Mouse (Mus musculus) testis, postnatal 14 days (tissue): ENCODE measurements at regions not wholly inside any gene's neighbourhood (a gene's known extent, or its start where the extent isn't known, plus 50 kb on each side); places are given as distances from the start of the nearest gene placed in this dataset.
"Not testable (repeated sequence)": the region's sequence is repeated elsewhere in the genome, so short reads cannot be mapped to it uniquely, and the experiment has no call there.

Experiments used
- DNase-seq: peaks from one replicate; pipeline ENCODE4 v3.0.0; 2021; ENCODE audit warnings: low spot score

- peak; percentile 12 for DNase-seq
Measured at GRCm38 (mm10) chr8:35123196-35123621, 642.4 kb upstream of the Gm19410 start.

DNA sequence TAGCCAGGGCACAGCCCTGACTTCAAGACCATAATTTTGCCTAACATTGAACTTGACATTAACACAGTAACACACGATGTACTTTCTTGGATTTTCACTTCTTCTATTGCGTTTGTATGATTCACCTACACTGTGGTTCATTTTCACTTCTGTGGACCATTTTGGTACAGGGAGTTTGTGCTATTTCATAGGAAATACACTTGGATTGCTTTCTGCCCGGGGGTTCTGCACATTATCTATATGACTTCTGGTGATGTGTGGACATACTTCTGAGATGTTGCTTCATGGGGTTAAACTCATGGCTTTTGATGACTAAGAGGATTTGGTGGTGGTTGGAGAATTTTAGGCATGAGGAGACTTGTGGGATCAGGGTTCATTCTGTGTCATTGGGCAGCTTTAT is 640.4 kb upstream of the Gm19410 start:
- DNase-seq = no peak

- no peak for DNase-seq
Measured at GRCm38 (mm10) chr8:35132281-35132680, 633.3 kb upstream of the Gm19410 start.

- no peak for DNase-seq
Measured at GRCm38 (mm10) chr8:35135630-35136029, 630.0 kb upstream of the Gm19410 start.

DNA sequence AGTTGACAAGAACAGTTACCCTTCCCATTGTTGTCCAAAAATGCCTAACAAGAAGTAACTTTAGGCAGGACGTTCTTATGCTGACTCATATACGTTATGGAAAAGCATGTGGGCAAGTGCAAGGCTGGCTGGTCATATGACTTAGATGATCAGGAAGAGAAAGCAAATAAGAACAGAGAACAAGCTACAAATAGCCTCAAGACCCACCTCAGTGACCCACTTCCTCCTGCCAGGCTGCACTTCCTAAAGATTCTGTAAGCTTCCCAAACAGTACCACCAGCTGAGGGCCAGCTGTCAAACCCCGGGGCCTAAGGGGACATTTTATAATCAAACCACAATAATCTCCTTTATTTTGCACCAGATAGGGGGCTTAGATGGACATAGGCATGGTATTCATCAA is 628.9 kb upstream of the Gm19410 start:
- DNase-seq = no peak

DNA sequence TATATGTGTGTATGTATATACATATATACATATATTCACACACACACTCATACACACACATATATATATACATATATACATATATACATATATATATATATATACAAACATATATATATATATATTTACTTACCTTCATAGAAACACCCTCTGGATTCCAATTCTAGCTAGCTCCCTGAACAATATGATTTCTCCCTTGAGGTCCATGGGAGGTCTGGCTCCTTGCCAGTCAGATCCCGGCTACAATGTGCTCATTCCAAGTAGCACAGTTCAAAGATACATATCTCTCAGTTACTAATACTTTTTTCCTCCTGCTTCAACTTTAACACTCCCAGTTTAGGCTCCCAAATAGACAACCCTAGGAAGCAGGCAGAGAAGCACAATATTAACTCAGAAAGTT is 624.8 kb upstream of the Gm19410 start:
- DNase-seq = no peak

GRCm38 (mm10) chr8:35143018-35143656 is 622.5 kb upstream of the Gm19410 start:
- peak; percentile 14 for DNase-seq

GRCm38 (mm10) chr8:35143684-35144083 is 621.9 kb upstream of the Gm19410 start:
- DNase-seq = no peak

DNA sequence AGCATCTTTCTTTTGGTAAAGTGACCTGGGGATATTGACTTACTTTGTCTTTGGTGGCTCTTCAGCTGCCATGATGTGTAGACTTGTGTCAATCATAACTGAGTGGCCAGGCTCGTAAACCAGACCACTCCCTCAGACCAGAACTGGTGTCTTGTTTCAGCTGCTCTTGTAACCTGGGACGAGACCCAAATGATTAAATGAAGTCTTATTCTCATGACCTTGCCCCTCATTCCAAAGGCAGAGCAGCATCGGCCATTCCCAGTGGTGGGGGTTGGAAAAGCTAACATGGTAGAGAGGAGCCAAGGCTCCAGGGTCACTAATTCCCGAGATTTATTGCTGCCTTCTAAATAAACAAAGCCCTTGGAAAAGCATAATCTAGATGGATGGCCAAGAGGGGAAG is 621.2 kb upstream of the Gm19410 start:
- DNase-seq = no peak

DNA sequence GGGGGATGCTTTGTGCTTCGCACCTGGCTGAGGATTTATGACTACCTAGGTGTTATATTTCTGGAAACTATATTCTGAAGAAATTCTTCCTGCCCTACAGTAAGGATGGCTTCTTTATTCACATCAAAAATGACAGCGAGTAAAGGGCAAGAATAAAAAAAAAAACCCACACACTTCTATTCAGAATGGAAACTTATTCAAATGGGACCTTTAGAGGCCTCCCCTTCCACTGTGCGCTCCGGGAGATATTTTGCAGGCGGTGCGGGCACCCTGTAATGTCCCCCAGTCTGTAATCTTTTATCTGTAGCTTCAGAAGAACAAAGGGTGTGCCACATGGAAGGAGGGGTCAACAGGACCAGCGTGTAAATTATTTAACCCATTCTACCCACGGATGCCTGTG is 618.1 kb upstream of the Gm19410 start:
- DNase-seq = no peak

- no peak for DNase-seq
Measured at GRCm38 (mm10) chr8:35147967-35148366, 617.6 kb upstream of the Gm19410 start.

GRCm38 (mm10) chr8:35152585-35152984 is 613.0 kb upstream of the Gm19410 start:
- DNase-seq = no peak

GRCm38 (mm10) chr8:35156272-35156671 is 609.3 kb upstream of the Gm19410 start:
- DNase-seq = no peak

DNA sequence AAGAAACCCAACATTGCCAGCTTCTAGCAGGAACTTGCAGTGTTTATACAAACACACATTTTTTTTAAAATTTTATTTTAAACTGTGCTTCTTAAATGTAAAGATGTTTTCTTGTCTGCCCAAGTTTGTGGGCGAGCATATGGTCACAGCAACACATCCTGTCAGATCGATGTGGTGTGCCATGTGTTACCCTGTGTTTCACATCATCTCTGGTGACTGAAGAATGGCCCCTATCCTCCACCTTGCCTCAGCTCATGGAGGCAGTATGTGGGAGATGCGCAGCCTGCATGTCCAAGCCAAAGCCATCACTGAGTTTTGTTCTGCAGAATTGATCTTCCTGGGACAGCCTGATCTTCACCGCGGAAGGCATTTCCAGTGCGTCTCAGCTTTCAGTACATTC is 607.9 kb upstream of the Gm19410 start:
- DNase-seq = no peak

GRCm38 (mm10) chr8:35159329-35159728 is 606.3 kb upstream of the Gm19410 start:
- DNase-seq = peak; percentile 48

GRCm38 (mm10) chr8:35160230-35160629 is 605.4 kb upstream of the Gm19410 start:
- DNase-seq = peak; percentile 27

DNA sequence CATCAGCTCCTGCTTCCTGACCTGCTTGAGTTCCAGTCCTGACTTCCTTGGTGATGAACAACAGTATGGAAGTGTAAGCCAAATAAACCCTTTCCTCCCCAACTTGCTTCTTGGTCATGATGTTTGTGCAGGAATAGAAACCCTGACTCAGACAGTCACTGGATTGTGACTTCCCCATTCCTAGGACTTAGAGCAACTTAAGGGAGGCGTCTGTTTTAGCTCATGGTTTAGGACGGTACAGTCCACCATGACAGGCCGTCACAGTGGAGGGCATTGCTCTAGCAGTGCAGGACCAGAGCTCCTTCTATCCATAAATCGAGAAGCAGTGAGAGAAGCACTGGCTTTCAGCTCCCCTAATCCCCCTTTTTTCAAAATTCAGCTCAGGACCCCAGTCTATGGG is 603.4 kb upstream of the Gm19410 start:
- not testable (repeated sequence) for DNase-seq

DNA sequence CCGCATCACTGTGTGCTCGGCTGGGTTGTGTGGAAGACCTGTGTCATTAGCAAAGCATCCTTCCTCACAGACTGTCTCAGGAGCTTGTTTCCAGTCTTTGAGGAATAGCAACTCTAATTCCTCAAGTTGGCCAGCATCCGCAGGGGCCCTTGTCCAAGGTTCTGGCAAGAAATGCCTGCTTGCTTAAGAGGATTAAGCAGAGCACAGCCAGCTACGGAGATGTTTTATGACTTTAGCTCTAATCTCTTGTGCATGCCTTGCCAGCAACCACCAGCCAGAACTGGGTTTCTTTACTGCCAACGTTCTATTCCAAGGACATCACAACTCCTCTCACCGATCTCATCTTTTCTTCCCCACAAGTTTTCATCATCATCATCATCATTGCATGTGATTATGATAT is 599.0 kb upstream of the Gm19410 start:
- DNase-seq = no peak

DNA sequence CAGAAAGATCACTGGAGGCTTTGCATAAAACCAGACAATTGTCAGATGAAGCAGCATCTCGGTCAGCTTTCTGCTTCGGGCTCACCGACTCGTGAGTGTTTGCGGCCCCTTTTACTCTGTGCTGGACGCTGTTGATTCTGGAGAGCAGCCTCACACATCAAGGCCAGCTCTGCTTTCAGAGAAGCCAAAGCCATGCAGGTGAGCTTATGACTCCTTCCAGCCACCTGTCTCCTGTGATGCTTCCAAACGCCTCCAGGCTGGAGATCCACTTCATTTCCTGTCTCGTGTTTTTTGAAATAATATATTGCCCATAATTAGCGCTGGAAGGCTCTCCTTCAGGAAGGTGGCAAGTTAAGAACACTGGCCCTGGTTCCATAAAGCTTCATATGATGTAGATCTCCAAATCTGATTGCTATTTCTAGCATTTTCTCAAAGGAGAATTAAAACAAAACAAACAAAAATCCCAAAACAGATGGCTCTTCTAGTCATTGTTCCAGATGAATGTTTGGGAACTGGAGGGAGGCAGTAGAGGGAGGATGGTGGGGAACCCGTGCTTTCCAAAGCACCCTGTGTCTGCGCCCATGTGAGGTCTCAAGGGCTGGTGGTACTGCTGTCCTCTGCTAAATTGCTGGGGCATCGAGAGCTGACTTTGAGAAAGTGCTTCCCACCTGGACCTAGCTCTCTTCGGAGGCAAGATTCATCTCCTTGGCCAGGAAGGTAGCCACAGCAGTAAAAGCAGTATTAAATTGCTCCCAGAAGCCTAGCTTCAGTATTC is 593.9 kb upstream of the Gm19410 start:
- no peak for DNase-seq

GRCm38 (mm10) chr8:35177314-35177713 is 588.3 kb upstream of the Gm19410 start:
- DNase-seq = no peak

GRCm38 (mm10) chr8:35180075-35180474 is 585.5 kb upstream of the Gm19410 start:
- no peak for DNase-seq

- DNase-seq = no peak
Measured at GRCm38 (mm10) chr8:35182141-35182540, 583.4 kb upstream of the Gm19410 start.

DNA sequence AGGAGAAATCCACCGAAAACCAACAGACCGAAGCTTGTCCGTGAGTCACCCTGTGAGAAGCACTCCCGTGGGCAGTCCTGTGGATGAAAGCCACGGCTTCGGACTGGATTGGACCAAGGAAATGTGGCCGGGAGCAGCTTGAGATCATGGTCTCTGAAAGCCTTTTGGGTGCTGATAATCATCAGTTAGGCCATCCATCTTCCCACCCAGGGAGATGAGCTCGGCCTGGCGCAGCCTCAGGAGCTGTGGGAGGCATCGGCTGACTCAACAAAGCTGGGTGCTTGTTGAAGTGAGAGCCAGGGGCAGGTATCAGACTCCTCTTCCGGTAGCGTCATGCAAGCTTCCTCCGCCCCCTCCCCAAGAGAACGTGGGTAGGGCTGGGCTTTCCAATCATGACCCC is 582.2 kb upstream of the Gm19410 start:
- no peak for DNase-seq

DNA sequence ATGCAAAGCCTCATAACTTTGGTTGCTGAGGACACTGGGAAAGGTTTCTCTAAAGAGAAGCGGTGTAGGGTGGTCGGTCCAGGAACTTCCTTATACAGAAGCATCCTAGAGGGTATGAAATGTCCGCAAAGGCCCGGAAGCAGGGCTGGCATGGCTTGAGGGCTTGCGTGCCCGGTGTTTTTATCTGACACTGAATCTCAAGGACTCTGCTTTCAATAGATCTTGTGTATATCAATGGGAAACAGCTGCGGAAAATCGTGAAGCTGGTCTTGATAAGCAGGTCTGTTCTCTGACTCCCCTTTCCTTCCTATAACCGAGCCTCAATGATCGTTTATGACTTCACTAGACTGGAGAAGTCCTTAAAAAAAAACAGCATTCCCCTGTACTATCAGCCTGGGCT is 580.4 kb upstream of the Gm19410 start:
- DNase-seq = no peak
